Mouse (Mus musculus): Measurements from ENCODE around the gene Acyp2.
"Not testable (repeated sequence)": the region's sequence is repeated elsewhere in the genome, so short reads cannot be mapped to it uniquely, and the experiment has no call there.

Acyp2 gene

DNA sequence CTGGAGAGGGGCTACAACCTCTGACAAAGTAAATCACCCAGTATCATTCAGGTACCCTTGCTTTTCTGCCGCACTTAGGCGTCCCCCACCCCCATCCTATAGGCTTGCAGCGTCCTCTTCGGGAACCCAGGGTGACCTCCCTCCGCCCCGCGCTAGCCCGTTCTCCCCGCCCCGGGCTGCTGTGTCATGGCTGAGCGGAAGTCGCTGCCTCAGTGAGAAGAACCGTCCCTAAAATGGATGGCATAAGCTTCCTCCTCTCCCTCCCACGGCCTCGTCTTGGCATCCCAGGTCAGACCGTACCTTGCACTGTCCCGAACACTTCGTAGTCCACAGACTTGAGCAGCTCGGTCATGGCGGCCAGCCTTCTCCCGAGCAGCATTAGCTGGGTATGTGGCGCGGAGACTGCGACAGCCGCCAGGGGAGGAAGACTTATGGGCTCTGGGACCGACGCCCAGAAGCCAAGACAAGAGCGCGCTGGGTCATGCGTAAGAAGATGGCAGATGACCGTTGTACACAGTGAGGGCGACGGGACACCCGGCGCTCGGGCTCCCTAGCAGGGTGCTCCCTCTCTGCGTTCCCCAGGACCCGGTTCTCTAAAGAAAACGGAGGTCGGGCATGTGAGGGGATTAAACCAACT is at the start of gene Acyp2:
Gene Acyp2 (minus strand): TSS at position 587 of the 637 bp plus-strand sequence.
- in situ Hi-C loops (cut with MboI; ENCODE audit: low sequenced_read_pairs), result no loop called here

DNA sequence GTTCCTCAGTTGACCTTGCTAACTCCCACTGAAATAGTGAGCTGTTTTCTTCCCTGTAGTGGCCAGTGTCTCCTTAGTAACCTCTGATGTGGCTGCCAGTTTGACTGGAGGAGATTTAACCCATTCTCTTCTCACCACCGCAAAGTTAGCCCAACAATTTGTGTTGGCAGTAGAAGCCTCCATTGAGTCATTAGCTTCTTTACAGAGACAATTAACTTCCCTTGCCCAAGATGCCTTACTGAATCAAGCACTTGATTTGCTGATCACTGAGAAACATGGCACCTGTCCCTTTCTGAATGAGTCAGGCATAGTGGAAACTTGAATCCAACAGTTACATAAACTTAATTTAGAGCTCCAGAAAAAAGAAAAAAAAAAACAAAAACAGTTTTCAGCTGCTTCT is 40.0 kb upstream of the Acyp2 start:
- in situ Hi-C loops (cut with MboI; ENCODE audit: low sequenced_read_pairs), result no loop called here

DNA sequence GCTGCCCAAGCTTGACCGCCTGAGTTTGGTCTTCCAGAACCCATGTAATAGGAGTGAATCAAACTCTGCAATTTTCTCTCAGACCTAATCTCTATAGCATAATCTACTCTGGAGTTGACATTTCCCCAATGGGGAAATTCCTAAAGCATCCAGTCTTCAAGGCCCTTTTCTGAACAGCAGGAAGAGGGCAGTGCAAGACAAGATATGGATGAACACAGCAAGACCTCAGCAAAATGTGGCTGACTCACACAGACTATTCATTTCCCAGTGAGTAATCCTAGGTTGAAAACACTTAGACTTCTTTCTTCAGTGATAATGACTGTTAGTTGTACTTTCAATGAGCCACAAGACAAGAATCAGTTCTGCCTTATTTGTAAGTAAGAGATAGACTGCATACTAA is 26.7 kb upstream of the Acyp2 start:
- in situ Hi-C loops (cut with MboI; ENCODE audit: low sequenced_read_pairs), result no loop called here

DNA sequence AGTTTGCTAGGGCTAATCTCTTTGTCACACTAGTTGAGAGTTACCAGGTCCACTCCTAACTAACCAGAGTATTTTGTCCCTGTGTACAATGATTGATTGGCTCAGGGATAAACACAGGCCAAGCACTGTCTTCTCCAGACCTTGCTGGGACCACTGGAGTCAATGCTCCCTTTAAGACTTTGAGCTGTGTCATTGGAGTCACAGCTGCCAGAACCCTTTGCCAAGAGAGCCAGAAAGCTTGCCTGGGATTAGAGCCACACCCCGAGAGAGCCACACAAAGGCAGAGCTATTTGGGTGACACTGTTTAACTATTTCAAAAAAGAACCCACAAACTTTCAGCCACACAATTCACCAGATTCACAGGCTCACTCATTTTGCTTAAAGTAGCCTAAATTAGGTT is 23.3 kb upstream of the Acyp2 start:
- in situ Hi-C loops (cut with MboI; ENCODE audit: low sequenced_read_pairs), result no loop called here

DNA sequence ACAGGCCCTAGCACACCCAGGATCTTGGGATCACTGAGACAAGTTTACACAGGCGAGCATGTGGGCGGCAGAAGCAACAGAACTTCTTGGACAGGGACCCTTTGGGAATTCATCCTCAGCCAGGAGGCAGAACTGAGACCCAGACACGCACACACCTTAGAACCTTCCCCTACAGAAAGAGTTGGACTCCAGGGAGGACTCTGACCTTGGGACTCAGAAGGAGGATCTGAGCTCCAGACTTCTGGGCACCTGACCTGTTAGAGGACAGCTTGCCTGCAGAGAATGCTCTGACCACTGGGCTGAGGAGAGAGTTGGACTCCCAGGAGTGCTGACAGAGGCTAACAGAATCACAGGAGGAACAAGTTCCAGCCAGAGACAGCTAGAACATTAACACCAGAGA is 13.6 kb upstream of the Acyp2 start:
- in situ Hi-C loops (cut with MboI; ENCODE audit: low sequenced_read_pairs), result no loop called here

DNA sequence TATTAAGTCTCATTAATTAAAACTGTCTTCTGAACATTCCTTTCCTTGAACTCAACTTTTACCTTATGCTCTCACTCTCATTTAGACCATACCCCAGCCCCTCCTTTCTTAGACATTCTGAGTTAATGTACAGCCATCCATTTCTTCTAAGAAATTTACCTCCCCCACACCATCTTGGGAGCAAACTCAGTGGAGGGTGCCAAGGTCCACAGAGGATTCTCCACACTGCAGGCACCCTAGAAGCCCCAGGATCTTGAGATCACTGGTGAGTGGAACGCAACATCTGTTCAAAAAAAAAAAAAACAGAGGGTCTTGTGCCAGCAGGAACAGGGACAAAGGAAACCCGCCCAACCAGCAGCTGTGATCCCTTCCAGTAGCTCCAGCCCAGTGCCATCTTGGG is 13.2 kb upstream of the Acyp2 start:
- in situ Hi-C loops (cut with MboI; ENCODE audit: low sequenced_read_pairs), result no loop called here

DNA sequence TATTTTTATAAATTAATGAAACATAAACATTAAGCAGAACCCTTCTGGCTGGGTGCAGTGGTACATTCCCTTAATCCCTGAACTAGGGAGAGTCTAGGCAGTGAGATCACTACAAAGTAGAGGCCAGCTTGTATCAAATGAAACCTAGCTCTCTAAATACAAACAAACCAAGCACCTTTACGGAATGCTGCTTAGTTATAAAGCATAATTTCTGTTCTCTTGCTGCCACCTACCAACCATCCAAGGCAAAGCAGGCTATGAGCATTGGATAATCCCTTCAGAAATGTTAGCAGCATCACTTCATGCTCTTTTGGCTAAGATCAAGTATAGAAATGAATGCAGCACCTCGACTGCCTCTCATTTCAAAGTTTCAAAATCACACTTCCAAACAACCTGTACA is 7.7 kb upstream of the Acyp2 start:
- in situ Hi-C loops (cut with MboI; ENCODE audit: low sequenced_read_pairs), result no loop called here

DNA sequence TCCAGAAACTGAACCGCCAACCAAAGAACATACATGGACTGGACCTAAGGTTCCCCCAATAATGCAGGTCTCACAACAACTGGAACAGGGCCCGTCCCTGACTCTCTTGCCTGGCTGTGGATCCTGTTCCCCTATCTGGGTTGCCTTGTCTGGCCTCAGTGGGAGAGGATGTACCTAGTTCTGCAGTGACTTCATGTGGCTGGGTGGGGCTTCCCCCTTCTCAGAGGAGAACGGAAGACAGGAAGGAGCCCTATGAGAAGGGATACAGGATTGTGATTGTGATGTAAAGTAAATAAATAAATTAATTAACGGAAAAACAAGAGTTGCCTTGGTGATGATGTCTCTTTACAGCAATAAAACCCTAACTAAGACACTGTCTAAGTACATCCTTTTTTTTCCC is 6.7 kb upstream of the Acyp2 start:
- in situ Hi-C loops (cut with MboI; ENCODE audit: low sequenced_read_pairs), result no loop called here

DNA sequence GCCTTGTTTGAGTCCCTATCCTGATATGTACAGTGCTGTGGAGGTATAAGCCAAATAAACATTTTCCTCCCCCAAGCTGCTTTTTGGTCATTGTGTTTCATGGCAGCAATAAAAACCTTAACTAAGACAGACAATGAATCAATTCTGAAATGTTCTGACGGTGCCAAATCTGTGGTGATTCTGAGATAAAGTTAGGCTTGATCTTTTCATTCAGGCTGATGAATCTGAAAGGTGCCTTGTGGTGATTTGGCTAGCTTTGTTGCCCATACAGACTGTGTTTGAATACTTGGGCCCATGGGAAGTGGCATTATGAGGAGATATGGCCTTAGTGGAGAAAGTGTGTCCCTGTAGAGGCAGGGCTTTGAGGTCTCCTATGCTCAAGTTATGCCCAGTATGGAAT is 1.0 kb upstream of the Acyp2 start:
- in situ Hi-C loops (cut with MboI; ENCODE audit: low sequenced_read_pairs), result no loop called here

DNA sequence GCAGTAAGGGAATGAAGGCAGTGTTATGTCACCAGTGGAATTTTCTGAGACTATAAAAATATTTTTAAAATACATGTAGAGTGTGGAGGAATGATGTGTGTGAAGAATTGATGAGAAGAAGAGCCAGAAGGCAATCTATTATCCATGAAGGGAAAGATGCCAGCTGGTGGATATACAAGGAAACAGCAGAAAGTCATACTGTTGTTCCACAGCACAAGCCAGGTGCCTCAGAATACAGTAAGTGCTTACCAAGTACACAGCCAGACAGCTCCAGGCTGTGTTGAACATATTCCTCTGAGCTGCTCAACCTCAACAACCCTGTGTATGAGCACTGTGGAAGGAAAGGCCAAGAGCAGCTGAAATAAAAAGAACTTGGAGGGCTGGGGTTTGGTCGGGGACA is 13.7 kb downstream of the Acyp2 start:
- in situ Hi-C loops (cut with MboI; ENCODE audit: low sequenced_read_pairs), result no loop called here

DNA sequence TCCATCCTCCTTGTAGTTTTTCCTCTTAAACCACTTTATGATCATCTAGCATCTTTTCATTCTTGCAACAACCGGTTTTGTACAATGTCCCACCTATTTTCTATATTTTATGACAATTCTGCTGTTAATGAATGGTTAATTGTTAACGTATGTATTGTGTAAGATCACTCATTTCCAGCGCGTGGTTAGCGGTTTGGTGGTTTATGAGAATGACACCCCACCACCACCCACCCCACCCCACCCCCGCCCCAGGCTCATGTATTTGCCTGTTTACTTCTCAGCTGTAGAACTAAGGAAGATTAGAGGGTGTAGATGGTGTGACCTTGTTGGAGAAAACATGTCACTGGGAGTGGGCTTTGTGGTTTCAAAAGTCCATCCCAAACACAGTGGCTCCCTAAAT is 18.9 kb downstream of the Acyp2 start:
- in situ Hi-C loops (cut with MboI; ENCODE audit: low sequenced_read_pairs), result no loop called here

DNA sequence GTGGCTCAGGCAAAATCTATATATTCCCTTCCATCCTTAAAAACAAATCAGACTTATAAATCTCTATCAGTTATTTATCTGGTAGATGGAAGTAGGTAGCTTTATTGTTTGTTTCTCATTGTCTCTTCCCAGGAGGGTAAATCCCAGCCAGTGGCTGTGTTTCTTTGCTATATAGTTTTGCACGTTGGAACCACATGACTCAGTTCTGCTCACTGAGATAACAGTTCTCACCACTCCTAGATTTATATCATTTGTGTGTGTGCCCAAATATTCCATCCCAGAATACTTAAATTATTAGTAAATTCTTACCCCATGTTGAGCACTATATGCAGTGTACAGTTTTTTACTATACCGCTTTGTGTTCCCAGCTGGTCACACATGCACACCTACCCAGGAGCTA is 26.2 kb downstream of the Acyp2 start:
- in situ Hi-C loops (cut with MboI; ENCODE audit: low sequenced_read_pairs), result no loop called here

DNA sequence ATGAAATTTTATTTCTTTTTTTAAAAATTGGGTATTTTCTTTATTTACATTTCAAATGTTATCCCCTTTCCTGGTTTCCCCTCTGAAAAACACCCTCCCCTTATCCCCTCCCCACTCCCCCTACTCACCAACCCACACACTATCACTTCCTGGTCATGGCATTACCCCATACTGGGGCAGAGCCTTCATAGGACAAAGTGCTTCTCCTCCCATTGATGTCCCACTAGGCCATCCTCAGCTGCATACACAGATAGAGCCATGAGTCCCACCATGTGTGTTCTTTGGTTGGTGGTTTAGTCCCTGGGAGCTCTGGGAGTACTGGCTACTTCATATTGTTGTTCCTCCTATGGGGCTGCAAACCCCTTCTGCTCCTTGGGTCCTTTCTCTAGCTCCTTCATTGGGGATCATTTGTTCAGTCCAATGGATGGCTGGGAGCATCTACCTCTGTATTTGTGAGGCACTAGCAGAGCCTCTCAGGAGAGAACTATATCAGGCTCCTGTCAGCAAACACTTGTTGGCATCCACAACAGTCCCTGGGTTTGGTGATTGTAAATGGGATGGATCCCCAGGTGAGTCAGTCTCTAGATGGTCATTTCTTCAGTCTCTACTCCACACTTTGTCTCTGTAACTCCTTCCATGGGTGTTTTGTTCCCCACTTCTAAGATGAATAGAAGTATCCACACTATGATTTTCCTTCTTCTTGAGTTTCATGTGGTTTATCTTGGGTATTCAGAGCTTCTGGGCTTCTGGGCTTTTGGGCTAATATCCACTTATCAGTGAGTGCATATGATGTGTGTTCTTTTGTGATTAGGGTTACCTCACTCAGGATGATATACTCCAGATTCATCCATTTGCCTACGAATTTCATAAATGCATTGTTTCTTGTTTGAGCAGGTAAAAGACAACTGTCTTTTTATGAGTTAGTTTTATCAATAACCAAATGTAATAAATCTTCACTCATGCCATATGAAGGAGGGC is 27.7 kb downstream of the Acyp2 start:
- in situ Hi-C loops (cut with MboI; ENCODE audit: low sequenced_read_pairs), result not testable (repeated sequence)

DNA sequence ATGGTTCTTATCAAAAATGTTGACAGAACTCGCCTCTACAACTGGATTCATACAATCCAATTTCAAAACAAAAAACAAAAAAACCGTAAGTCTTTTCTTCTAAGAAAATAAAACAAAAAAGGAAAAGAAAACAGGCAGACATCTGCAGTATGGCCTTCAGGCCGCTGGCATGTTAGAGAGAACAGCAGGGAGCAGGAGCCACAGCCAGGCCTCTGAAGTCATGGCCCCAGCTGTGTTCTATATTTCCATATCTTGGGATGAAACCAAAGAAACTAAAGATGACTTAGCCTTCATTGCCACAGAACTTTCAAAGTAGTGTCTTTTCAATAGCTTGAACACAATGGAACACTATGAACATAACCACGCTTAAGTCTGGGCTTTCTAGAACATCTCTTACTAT is 31.2 kb downstream of the Acyp2 start:
- in situ Hi-C loops (cut with MboI; ENCODE audit: low sequenced_read_pairs), result no loop called here

DNA sequence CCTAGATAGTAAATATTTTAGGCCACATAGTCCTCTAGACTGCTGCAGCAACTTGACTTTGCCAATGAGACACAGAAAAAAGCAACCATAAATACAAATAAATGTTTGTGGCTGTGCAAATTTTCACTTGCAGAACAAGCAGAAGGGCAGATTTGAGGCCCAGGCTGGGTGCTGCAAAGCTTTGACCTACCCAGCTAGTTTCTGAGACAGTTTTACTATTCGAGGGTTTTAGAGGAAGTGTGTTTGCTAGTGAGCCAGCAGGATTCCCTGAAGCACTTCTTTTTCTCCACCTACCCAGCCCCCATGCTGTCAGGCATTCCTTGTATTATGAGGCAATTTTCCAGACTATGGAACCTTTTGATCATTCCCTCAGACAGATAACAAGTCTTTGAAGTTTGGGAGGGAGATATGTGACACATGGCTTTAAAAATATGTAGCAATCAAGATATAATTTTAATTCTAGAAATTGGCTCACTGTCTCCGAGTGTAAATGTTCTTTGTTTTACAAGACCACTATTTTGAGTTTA is 31.8 kb downstream of the Acyp2 start:
- in situ Hi-C loops (cut with MboI; ENCODE audit: low sequenced_read_pairs), result no loop called here

DNA sequence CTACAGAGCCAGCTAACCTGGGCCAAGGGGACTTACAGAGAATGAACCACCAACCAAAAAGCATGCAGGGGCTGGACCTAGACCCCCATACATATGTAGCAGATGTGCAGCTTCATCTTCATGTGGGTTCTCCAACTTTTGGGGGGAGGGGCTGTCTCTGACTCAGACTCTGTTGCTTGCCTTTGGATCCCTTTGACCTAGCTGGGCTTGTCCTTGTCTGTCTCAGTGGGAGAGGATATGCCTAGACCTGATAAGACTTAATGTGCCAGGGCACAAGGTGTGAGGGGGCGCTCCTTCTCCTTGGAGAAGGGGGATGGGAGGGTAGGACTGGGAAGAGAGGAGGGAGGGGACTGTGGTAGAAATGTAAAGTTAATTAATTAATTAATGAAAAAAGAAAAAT is 33.4 kb downstream of the Acyp2 start:
- in situ Hi-C loops (cut with MboI; ENCODE audit: low sequenced_read_pairs), result no loop called here

DNA sequence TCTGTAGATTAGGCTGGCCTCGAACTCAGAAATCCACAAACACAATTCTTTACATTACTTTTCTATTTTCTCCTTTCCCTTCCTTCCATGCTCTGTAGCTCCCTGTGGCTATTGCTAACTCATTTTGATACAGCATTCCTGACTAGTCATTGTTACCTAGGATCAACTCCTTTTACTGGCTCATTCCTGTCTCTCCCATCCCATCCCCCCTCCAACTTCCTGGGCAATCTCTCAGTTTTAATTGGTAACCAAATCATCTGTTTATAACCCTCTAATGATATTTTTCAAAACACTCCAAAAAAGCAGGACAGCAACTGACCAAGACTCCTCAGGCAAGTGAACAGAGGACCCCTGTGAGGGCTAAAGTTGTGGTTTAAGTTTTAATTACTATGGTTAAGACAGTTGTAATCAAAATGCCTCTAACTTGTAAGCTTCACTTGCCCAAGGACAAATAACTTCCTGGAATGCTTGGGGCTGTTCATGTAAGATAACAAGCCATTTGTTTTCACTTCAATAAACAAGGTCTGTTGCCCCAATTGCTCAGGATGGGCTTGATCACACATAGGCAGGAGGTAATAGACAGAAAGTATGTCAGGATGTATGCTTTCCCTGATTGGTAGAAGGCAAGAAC is 35.4 kb downstream of the Acyp2 start:
- in situ Hi-C loops (cut with MboI; ENCODE audit: low sequenced_read_pairs), result no loop called here

DNA sequence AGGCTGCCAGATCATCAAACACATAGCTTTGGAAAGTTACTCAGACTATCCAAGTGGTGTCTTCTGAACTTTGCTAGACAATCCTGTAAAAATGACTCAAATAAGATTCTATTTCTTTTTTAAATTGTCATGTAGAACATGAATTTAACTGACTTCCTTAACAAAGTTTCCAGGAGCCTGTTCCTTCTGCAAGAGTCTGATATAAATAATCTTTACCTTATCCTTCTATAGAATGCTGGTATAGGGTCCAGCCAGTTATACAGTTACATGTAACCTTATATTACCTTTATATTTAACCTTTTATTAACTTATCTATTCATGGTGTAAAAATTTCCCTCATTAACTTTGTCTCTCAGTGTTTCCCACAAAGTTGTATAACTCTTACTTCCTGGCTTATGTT is 36.7 kb downstream of the Acyp2 start:
- in situ Hi-C loops (cut with MboI; ENCODE audit: low sequenced_read_pairs), result no loop called here

DNA sequence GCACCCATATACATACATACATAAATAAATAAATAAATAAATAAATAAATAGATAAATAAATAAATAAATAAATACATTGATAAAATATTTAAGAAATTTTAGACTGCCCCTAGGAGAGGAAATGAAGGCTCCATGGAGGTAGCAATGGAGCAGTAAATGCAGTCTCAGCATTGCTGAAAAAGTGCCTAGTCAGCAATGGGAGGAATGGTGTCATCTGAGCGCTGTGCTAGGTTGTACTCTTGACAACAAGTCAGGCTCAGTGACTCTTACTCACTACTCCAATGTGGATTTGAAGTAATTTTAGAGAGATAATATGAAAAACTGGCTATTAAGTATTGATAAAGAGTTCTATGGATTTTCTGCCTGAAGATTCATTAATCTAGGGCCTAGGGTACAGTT is 40.1 kb downstream of the Acyp2 start:
- in situ Hi-C loops (cut with MboI; ENCODE audit: low sequenced_read_pairs), result no loop called here

DNA sequence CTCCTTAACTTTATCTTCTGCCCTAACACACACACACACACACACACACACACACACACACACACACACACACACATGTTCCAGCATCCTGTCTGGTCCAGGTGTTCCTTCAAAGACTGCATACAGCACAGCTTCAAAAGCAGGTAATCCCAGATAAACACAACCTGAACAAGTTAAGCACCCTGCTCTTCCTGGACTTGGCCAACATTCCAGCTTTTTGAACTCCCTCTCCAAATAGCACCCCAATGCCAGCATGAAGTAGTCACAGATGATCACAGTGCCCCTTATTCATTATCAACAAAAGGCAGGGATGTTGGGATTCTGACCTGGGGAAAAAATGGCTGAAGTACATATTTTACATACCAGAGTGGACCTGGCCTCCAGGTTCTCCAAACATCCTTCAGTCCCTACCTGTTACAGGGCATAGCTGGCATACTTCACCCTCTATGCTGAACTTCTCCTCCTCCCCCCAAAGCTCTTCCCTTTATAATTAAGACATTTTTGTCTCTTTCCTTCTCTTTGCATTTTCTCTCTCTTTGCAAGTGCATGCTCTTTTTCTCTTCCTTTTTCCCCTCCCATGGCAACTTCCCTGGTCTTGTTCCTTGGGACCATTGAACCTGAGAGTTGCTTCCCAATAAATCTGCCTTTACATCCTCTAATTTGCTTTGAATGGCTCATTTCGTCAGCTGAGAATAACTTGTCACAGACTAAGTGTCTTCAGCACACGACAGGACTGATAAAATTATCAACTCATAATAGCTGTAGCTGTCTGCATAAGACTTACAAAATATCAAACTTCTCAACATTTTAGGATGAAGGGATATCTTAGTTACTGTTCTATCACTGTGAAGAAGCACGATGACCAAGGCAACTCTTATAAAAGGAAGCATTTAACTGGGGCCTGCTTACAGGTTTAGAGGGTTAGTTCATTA is 41.5 kb downstream of the Acyp2 start:
- in situ Hi-C loops (cut with MboI; ENCODE audit: low sequenced_read_pairs), result no loop called here

DNA sequence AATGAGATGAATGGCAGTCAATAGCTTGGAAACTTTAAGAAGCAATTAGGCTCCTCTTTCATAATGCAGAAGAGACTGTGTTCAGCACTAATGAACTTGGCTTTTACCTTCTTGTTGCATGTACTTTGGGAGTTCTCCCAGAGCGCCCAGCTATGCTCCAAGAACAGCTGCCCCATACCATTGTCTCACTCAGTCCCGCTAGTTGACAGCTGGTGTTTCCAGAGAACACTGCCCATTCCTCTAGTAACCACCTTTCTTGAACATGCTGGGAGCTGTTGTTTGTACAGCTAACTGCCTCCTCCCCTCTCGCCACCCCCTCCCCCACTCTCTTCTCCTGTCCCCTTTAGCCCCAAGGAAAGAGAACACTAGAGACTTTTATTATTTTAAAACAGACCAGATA is 52.1 kb downstream of the Acyp2 start:
- in situ Hi-C loops (cut with MboI; ENCODE audit: low sequenced_read_pairs), result no loop called here

Data from CH12F3 (cell line).